Mouse (Mus musculus): ENCODE measurements around the gene Tnfrsf1b.

DNA sequence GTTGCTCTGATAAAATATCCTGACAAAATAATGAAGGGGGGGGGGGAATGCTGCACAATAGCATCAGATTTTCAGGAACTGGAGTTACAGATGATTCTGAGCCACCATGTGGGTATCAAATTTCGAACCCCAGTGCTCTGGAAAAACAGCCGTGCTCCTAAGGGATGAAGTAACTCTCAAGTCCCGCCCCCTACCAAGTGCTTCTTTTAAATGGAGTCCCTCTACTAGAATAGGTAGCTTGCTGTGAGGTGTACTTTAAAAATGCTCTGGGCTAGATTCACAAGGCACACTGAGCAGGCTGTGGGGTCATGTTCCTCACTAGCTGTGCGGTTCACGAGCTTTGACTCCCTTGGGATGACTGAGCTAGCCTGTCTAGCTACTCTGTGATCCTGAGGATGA, 37.0 kb downstream of the Tnfrsf1b start:
- no peak for TF ChIP-seq CTCF (IDR thresholded peaks at IDR 0.05; ENCODE audit: borderline replicate concordance, insufficient read depth, low read depth, low read length)
- no peak for TF ChIP-seq POLR2A (IDR thresholded peaks at IDR 0.05; ENCODE audit: borderline replicate concordance, insufficient read depth, low read length)

Data from cerebellum, adult 2 months (tissue).